Mouse (Mus musculus) small intestine, adult 2 months (tissue): ENCODE data around the gene Mrps27.
"Not testable (repeated sequence)": the region's sequence is repeated elsewhere in the genome, so short reads cannot be mapped to it uniquely, and the experiment has no call there.

Experiments
- CTCF ChIP-seq: fragments of 200-500 bp; IDR thresholded peaks from 2 replicates; pipeline ENCODE4 v1.5.1; 2012; ENCODE audit warnings: low read depth, mild to moderate bottlenecking, control low read depth, inconsistent platforms, low read length, moderate library complexity, mixed read lengths; ENCODE audit not compliant: insufficient replicate concordance, insufficient read length; ENCODE audit errors: extremely low read depth
- POLR2A ChIP-seq: fragments of 200-500 bp; IDR thresholded peaks from 2 replicates; pipeline ENCODE4 v1.6.1; 2012; ENCODE audit warnings: low read depth, mild to moderate bottlenecking, control low read depth, inconsistent platforms, low read length, moderate library complexity

- not testable (repeated sequence) for TF ChIP-seq CTCF, POLR2A
These were observed 21.7 kb upstream of the Mrps27 start for GRCm38 (mm10) chr13:99322915-99323314.
